Mouse (Mus musculus) CH12.LX (cell line): ENCODE data around the gene Tmem117. TPM values are rescaled to one million over a fixed set of nuclear protein-coding genes. Genes with fewer than 3 reads are reported as not detected.

ENCODE experiments used
- DNase-seq: peaks from one replicate; pipeline ENCODE4 v3.0.0-alpha.2; 2013; ENCODE audit errors: extremely low read depth
- H3K27ac ChIP-seq: 2 replicates; pipeline ENCODE4 v1.5.1; 2012; ENCODE audit warnings: low read depth, mild to moderate bottlenecking, control low read depth, moderate library complexity; ENCODE audit not compliant: insufficient read depth
- H3K27me3 ChIP-seq: replicated peaks from 2 replicates; pipeline ENCODE3; 2012; ENCODE audit warnings: inconsistent platforms
- H3K36me3 ChIP-seq, 2 experiments: replicated peaks in 1 of 2; 2 replicates each; pipeline versions ENCODE3 to v1.6.1; 2012; ENCODE audit warnings: inconsistent platforms in 1 of 2, low read length in 1 of 2, mild to moderate bottlenecking in 1 of 2, mixed read lengths in 1 of 2, moderate library complexity in 1 of 2; ENCODE audit not compliant: control insufficient read depth in 1 of 2, insufficient read depth in 1 of 2
- H3K4me1 ChIP-seq, 2 experiments: 2 replicates each; pipeline ENCODE4 v1.6.1; 2012; ENCODE audit warnings: inconsistent platforms in 1 of 2, moderate library complexity in 1 of 2; ENCODE audit not compliant: insufficient read depth in 2 of 2, control insufficient read depth in 1 of 2
- H3K4me2 ChIP-seq: 2 replicates; pipeline ENCODE4 v1.6.1; 2012; ENCODE audit warnings: low read depth, mild to moderate bottlenecking, control low read depth; ENCODE audit not compliant: poor library complexity, insufficient read depth, severe bottlenecking
- H3K4me3 ChIP-seq, 3 experiments: fragments of 150-350 bp in 1 of 3; sonication (generic) in 1 of 3; replicated peaks in 1 of 3; 2 replicates each; pipeline versions ENCODE3 to v1.5.1; 2011 to 2012; ENCODE audit warnings: low read depth in 2 of 3, low read length in 2 of 3, mild to moderate bottlenecking in 2 of 3, moderate library complexity in 2 of 3, control low read depth in 1 of 3, improper control_type of control experiment in 1 of 3, inconsistent platforms in 1 of 3, mixed read lengths in 1 of 3; ENCODE audit not compliant: poor library complexity in 1 of 3
- H3K79me2 ChIP-seq: replicated peaks from 2 replicates; pipeline ENCODE4 v1.6.1; 2012; ENCODE audit warnings: mild to moderate bottlenecking, moderate library complexity; ENCODE audit not compliant: control insufficient read depth, poor library complexity, insufficient read depth, severe bottlenecking; ENCODE audit errors: extremely low read depth
- H3K9ac ChIP-seq: 2 replicates; pipeline ENCODE4 v1.6.1; 2012; ENCODE audit warnings: low read depth, mild to moderate bottlenecking, control low read depth, moderate library complexity; ENCODE audit not compliant: insufficient read depth
- H3K9me3 ChIP-seq: replicated peaks from 2 replicates; pipeline ENCODE3; 2012; ENCODE audit warnings: low read length, inconsistent platforms, mixed read lengths
- CHD2 ChIP-seq: IDR thresholded peaks from 2 replicates; pipeline ENCODE4 v1.6.1; 2011; ENCODE audit warnings: low read length, improper control_type of control experiment
- ELF1 ChIP-seq: IDR thresholded peaks from 2 replicates; pipeline ENCODE4 v1.6.1; 2014; ENCODE audit warnings: low read depth, mild to moderate bottlenecking, inconsistent platforms, low read length, improper control_type of control experiment
- ETS1 ChIP-seq: conservative IDR thresholded peaks from 2 replicates; pipeline ENCODE4 v1.6.1; 2012; ENCODE audit warnings: low read depth, mild to moderate bottlenecking, inconsistent platforms, low read length, improper control_type of control experiment, moderate library complexity
- GABPA ChIP-seq: IDR thresholded peaks from 2 replicates; pipeline ENCODE4 v1.6.1; 2012; ENCODE audit warnings: low read depth, low read length, improper control_type of control experiment, inconsistent platforms; ENCODE audit not compliant: insufficient replicate concordance
- JUN ChIP-seq: IDR thresholded peaks from 2 replicates; pipeline ENCODE4 v1.6.1; 2011; ENCODE audit warnings: low read depth, mild to moderate bottlenecking, low read length, improper control_type of control experiment, moderate library complexity; ENCODE audit not compliant: insufficient read depth
- KAT2A ChIP-seq: IDR thresholded peaks from 2 replicates; pipeline ENCODE4 v1.6.1; 2012; ENCODE audit warnings: low read length, improper control_type of control experiment, inconsistent platforms; ENCODE audit not compliant: insufficient replicate concordance
- MAFK ChIP-seq: IDR thresholded peaks from 2 replicates; pipeline ENCODE4 v1.6.1; 2011; ENCODE audit warnings: low read length, improper control_type of control experiment; ENCODE audit not compliant: insufficient replicate concordance
- MAX ChIP-seq: IDR thresholded peaks from 2 replicates; pipeline ENCODE4 v1.6.1; 2011; ENCODE audit warnings: low read length, improper control_type of control experiment
- MEF2A ChIP-seq: IDR thresholded peaks from 2 replicates; pipeline ENCODE4 v1.6.1; 2014; ENCODE audit warnings: low read depth, mild to moderate bottlenecking, inconsistent platforms, low read length, improper control_type of control experiment, borderline replicate concordance
- MYC ChIP-seq: IDR thresholded peaks from 2 replicates; pipeline ENCODE4 v1.6.1; 2011; ENCODE audit warnings: low read depth, mild to moderate bottlenecking, improper control_type of control experiment, low read length
- PAX5 ChIP-seq: IDR thresholded peaks from 2 replicates; pipeline ENCODE4 v1.6.1; 2012; ENCODE audit warnings: low read length, inconsistent platforms, mixed read lengths
- RCOR1 ChIP-seq: conservative IDR thresholded peaks from 2 replicates; pipeline ENCODE4 v1.6.1; 2012; ENCODE audit warnings: low read depth, mild to moderate bottlenecking, inconsistent platforms, low read length, improper control_type of control experiment
- SIN3A ChIP-seq: IDR thresholded peaks from 2 replicates; pipeline ENCODE4 v1.6.1; 2012; ENCODE audit warnings: low read length, improper control_type of control experiment, inconsistent platforms
- SMC3 ChIP-seq: IDR thresholded peaks from 2 replicates; pipeline ENCODE4 v1.6.1; 2011; ENCODE audit warnings: low read depth, low read length, improper control_type of control experiment
- TCF12 ChIP-seq: IDR thresholded peaks from 2 replicates; pipeline ENCODE4 v1.6.1; 2014; ENCODE audit warnings: low read depth, mild to moderate bottlenecking, inconsistent platforms, low read length, improper control_type of control experiment
- UBTF ChIP-seq: IDR thresholded peaks from 2 replicates; pipeline ENCODE4 v1.6.1; 2012; ENCODE audit warnings: low read depth, mild to moderate bottlenecking, inconsistent platforms, low read length, improper control_type of control experiment, moderate library complexity
- USF1 ChIP-seq: IDR thresholded peaks from 2 replicates; pipeline ENCODE4 v1.6.1; 2014; ENCODE audit warnings: low read depth, mild to moderate bottlenecking, inconsistent platforms, low read length, improper control_type of control experiment
- USF2 ChIP-seq: conservative IDR thresholded peaks from 2 replicates; pipeline ENCODE4 v1.6.1; 2011; ENCODE audit warnings: low read depth, low read length, improper control_type of control experiment
- ZC3H11A ChIP-seq: IDR thresholded peaks from 2 replicates; pipeline ENCODE4 v1.6.1; 2012; ENCODE audit warnings: low read depth, mild to moderate bottlenecking, inconsistent platforms, low read length, improper control_type of control experiment
- dilution Hi-C: fragments of 300-500 bp; cut with MboI; formaldehyde crosslinking; loops from 2 replicates; pipeline ENCODE4 v1.14.3; 2020; ENCODE audit warnings: low sequenced_read_pairs; ENCODE audit not compliant: extremely low pct_unique_long_range_greater_than_20kb, extremely low pct_ligation_motif_present
- in situ Hi-C: fragments of 300-500 bp; cut with MboI; formaldehyde crosslinking; loops from 3 replicates; pipeline ENCODE4 v1.14.3; 2019; ENCODE audit warnings: low sequenced_read_pairs, low pct_ligation_motif_present, low pct_unique_long_range_greater_than_20kb, mixed read lengths
- polyA plus RNA-seq: library from polyadenylated mRNA; unstranded; fragments of >175 nt; gene quantifications from 2 replicates; pipeline ENCODE4 v1.2.1, GENCODE M21; 2012; ENCODE audit warnings: low read depth; ENCODE audit not compliant: insufficient read length
- total RNA-seq, 2 experiments: library from RNA; depleted of rRNA; stranded (reverse); fragments of 300-350 nt in 1 of 2; fragments of >200 nt in 1 of 2; gene quantifications; 2 replicates each; pipeline ENCODE4 v1.2.3; 2012 to 2014

The Tmem117 gene
- total and polyA plus RNA-seq, 3 experiments, result not detected

DNA sequence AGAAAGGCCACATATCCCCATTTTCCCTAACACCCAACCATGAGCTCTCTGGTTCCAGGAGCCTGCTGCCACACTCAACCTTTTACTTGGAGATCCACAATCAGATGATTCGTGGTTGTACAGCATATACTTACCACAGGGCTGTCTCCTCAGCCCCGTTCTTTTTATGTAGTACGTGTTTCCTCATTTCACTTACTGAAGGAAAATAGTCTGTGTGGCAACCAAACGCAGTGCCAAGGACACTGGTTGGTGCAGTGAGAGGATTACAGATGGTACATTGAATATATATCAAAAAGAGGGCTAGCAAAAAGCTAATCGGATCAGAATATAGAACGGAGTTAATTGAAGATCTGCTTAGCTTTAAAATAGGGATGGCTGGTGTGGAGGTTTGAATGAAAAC, 338.0 kb downstream of the Tmem117 start:
- TF ChIP-seq MEF2A (no peak), USF1 (no peak), USF2 (no peak), JUN (no peak), ELF1 (no peak), RCOR1 (no peak), ETS1 (no peak), MAX (no peak), TCF12 (no peak), SMC3 (no peak), CHD2 (no peak), SIN3A (no peak)
- no peak overlapping the region for H3K27ac ChIP-seq
- H3K4me3 ChIP-seq, result no peak overlapping the region
- no peaks in the 10 kb centered on the region for H3K4me1 ChIP-seq
- no peaks in the 10 kb centered on the region for H3K36me3 ChIP-seq
- H3K9ac ChIP-seq, result no peak overlapping the region
- dilution Hi-C loops (no loop called here), in situ Hi-C loops (no loop called here)
- no peaks in the 10 kb centered on the region for H3K27me3 ChIP-seq
- no peak for DNase-seq
- no peaks in the 10 kb centered on the region for H3K79me2 ChIP-seq
- H3K4me2 ChIP-seq, result no peak overlapping the region
- H3K9me3 ChIP-seq, result peaks cover 25% of the 10 kb centered on the region

DNA sequence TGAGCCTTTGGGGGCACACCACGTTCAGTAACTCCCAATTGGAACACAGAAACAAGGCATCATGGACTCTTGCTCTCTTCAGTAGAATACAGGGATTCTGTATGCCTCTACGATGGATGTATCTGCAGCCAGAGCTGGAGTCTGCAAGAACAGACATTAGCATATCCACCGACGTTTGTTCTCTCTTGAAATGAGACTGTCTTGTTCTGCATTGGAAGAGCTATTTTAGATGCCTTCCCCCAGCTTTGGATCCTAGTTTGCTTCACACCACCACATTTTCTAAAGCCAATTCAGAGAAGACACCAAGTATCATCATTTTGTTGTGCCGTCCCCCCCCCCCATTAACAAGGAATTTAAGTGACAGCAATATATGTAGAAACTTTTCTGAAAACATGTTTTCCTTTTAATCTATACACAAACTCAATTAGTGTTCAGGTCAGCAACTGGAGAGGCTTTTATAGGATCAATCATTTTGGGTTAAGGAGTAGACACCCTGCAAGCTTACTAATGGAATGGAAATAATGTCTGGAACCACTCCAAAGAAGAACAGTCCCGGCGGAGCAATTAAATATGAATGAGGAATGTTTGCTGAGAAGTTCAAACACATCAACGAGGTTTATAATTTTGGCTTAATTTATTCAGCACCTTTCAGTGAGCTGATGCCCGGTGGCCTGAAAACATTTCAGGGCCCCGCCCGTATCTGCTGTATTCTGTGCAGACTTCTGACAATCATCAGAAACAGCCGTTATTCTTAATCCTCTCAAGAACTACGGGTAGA, 339.6 kb downstream of the Tmem117 start:
- H3K9me3 ChIP-seq, result peaks cover 25% of the 10 kb centered on the region
- dilution Hi-C loops, result no loop called here
- no peaks in the 10 kb centered on the region for H3K36me3 ChIP-seq
- H3K4me3 ChIP-seq, result no peak overlapping the region
- H3K4me1 ChIP-seq, result no peaks in the 10 kb centered on the region
- DNase-seq, result no peak
- H3K27me3 ChIP-seq, result no peaks in the 10 kb centered on the region
- TF ChIP-seq ZC3H11A (no peak), GABPA (no peak), UBTF (no peak), KAT2A (no peak), MYC (no peak), ELF1 (no peak), PAX5 (no peak), MAX (no peak), SMC3 (no peak), JUN (no peak), MAFK (no peak)
- TF ChIP-seq, all 38 proteins: peak for 0
- Histone ChIP-seq H3K9ac (no peak overlapping the region), H3K79me2 (no peaks in the 10 kb centered on the region), H3K27ac (no peak overlapping the region), H3K4me2 (no peak overlapping the region)
- in situ Hi-C loops, result no loop called here
